Mouse (Mus musculus) kidney, adult 2 months (tissue): ENCODE measurements around the gene Tgfbrap1.

ENCODE experiments used
- CTCF ChIP-seq: fragments of 200-500 bp; conservative IDR thresholded peaks from 2 replicates; pipeline ENCODE4 v1.5.1; 2011; ENCODE audit warnings: low read depth, mild to moderate bottlenecking, control low read depth, low read length, moderate library complexity, mixed read lengths; ENCODE audit not compliant: insufficient read depth, insufficient read length
- POLR2A ChIP-seq: fragments of 200-500 bp; IDR thresholded peaks from one replicate; pipeline ENCODE4 v1.6.1; 2011; ENCODE audit warnings: low read depth, low read length, control low read depth

DNA sequence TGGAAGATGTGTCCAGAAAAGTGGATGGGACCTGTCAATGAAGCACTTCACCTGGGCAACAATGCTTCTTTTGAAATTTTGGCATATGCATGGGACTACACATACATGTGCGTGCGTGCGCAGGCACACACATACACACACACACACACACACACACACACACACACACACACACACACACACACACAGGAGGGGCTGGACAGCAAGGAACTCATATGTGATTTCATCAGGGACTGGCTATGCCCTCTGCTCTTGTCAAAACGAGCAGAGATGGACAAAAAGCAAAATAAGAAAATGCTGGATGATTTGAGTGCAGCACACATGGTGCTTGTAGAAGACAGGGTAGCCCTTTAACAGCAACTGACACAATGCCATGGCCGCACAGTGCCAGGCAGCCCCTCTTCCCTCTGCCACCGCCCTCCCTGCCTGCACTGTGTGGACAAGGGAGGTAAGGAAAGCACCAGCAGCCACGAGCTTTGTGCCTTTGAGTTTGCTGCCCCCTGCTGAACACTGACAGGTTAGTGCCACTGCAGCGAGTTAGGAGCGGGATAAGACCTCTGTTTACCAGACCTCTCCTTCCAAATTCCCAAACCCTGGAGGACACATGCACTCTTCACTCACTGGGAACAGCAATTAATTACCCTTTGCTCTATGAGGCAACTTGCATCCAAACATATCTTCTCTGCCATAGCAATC lies 32.7 kb downstream of the Tgfbrap1 start:
- TF ChIP-seq CTCF (peak; percentile 82), POLR2A (no peak)
